In the genomic region with DNA sequence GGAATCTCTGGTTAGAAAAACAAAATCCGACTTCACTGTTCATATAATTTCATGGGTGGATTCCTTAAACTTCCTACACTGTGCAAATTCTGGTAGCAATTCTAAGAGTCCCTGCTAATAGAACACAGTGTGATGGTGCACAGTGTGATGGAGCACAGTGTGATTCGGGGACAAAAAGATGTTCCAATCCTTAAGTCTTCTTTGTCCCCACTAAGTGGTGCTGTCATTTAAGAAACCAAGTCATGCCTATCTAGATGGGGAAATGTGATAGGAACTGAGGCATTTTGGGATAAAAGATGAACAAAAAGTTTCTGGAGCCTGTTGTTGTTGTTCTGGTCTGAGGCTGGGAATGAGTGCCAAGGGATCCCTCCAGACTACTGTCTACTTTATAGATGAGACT, we compare ENCODE assay signal across 24 mouse cellular contexts.
"Had no signal": no experiment of that assay in that cellular context is flagged by ENCODE, and none has a peak within 500 bp of the region (broad histone marks: within the 10 kb centered on the region; RNA-seq: fewer than 3 reads in every experiment).

No protein-coding gene starts in this region.

- H3K4me3 ChIP-seq: gastrocnemius, adult 2 months; heart, embryonic 10.5 days; heart, embryonic 12.5 days; hindbrain, embryonic 13.5 days; hindbrain, embryonic 15.5 days; intestine, embryonic 15.5 days; left cerebral cortex, adult 2 months; limb, embryonic 10.5 days; limb, embryonic 12.5 days; liver, embryonic 13.5 days had no signal

- H3K4me2 ChIP-seq: heart, embryonic 12.5 days; hindbrain, embryonic 13.5 days; hindbrain, embryonic 15.5 days; intestine, embryonic 15.5 days; limb, embryonic 12.5 days; liver, embryonic 11.5 days; liver, embryonic 13.5 days had no signal

- H3K27ac ChIP-seq: gastrocnemius, adult 2 months; heart, embryonic 10.5 days; hindbrain, embryonic 13.5 days; hindbrain, embryonic 15.5 days; intestine, embryonic 15.5 days; left cerebral cortex, adult 2 months; limb, embryonic 10.5 days; limb, embryonic 12.5 days; liver, embryonic 13.5 days had no signal

- H3K9ac ChIP-seq: heart, embryonic 12.5 days; hindbrain, embryonic 13.5 days; hindbrain, embryonic 15.5 days; intestine, embryonic 15.5 days; limb, embryonic 12.5 days; liver, embryonic 13.5 days had no signal

- H3K9me3 ChIP-seq: heart, embryonic 10.5 days; heart, embryonic 12.5 days; hindbrain, embryonic 13.5 days; hindbrain, embryonic 15.5 days; intestine, embryonic 15.5 days; limb, embryonic 10.5 days; limb, embryonic 12.5 days; liver, embryonic 13.5 days had no signal

- DNase-seq: gastrocnemius, adult 2 months; gastrocnemius, postnatal 10 days; gastrocnemius, postnatal 25 days; heart, adult 18-20 months; heart, postnatal 10 days; heart, postnatal 4 days; kidney, adult 18-20 months; kidney, adult 8-10 months; kidney, postnatal 10 days; kidney, postnatal 25 days; kidney, postnatal 4 days; liver; liver, embryonic 13.5 days had no signal

- H3K36me3 ChIP-seq: heart, embryonic 10.5 days; heart, embryonic 12.5 days; hindbrain, embryonic 13.5 days; hindbrain, embryonic 15.5 days; intestine, embryonic 15.5 days; limb, embryonic 10.5 days; limb, embryonic 12.5 days; liver, embryonic 13.5 days had no signal

- H3K4me1 ChIP-seq: heart, embryonic 10.5 days; heart, embryonic 12.5 days; hindbrain, embryonic 15.5 days; intestine, embryonic 15.5 days; limb, embryonic 10.5 days; limb, embryonic 12.5 days; liver, embryonic 13.5 days had no signal

- ATAC-seq: inflammation-experienced regulatory T-cells, adult 6 months; intestine, embryonic 15.5 days; intestine, postnatal 0 days had no signal

- H3K27me3 ChIP-seq: heart, embryonic 12.5 days; hindbrain, embryonic 13.5 days; hindbrain, embryonic 15.5 days; intestine, embryonic 15.5 days; limb, embryonic 12.5 days; liver, embryonic 13.5 days had no signal
